ENCODE assay signal across 11 mouse cellular contexts in genomic region chr17:49627011-49627794, GRCm38 (mm10). TPM values are rescaled to one million over a fixed set of nuclear protein-coding genes. Genes with fewer than 3 reads are reported as not detected.
DNase-seq lines count a peak whose midpoint lies in the region; ATAC-seq and TF ChIP-seq lines count a peak whose summit lies in the region.
"Had no signal": no experiment of that assay in that cellular context is flagged by ENCODE, and none has a peak within 500 bp of the region (broad histone marks: within the 10 kb centered on the region; RNA-seq: fewer than 3 reads in every experiment).

No protein-coding gene starts in this region.

- ATAC-seq in lung, embryonic 15.5 days (ENCODE audit: borderline replicate concordance, extremely low read depth, low FRiP score, low TSS enrichment), result peak; percentile 55
- ATAC-seq in kidney, postnatal 0 days (replicated peaks; ENCODE audit: low FRiP score, low read depth), result peak; percentile 94
- peak; percentile 88 for ATAC-seq in stomach, embryonic 15.5 days (ENCODE audit: insufficient read depth, low FRiP score, low read depth)
- ATAC-seq in hindbrain, embryonic 16.5 days, result no peak
- no peak for ATAC-seq in midbrain, embryonic 15.5 days (replicated peaks)

- H3K9me3 ChIP-seq in lung, embryonic 15.5 days, result no peaks in the 10 kb centered on the region
- no peaks in the 10 kb centered on the region for H3K9me3 ChIP-seq in kidney, postnatal 0 days (replicated peaks; ENCODE audit: low read length)
- H3K9me3 ChIP-seq in stomach, embryonic 15.5 days, result no peaks in the 10 kb centered on the region
- H3K9me3 ChIP-seq in hindbrain, embryonic 16.5 days (ENCODE audit: control insufficient read depth, low read length), result no peaks in the 10 kb centered on the region
- H3K9me3 ChIP-seq in midbrain, embryonic 15.5 days, result no peaks in the 10 kb centered on the region
- H3K9me3 ChIP-seq: embryonic facial prominence, embryonic 13.5 days; neural tube, embryonic 12.5 days had no signal

- no peaks in the 10 kb centered on the region for H3K27me3 ChIP-seq in lung, embryonic 15.5 days
- H3K27me3 ChIP-seq in kidney, postnatal 0 days (ENCODE audit: insufficient read depth, low read length), result no peaks in the 10 kb centered on the region
- H3K27me3 ChIP-seq in stomach, embryonic 15.5 days (replicated peaks), result no peaks in the 10 kb centered on the region
- H3K27me3 ChIP-seq in hindbrain, embryonic 16.5 days (replicated peaks; ENCODE audit: control insufficient read depth, insufficient read depth, low read length), result no peaks in the 10 kb centered on the region
- H3K27me3 ChIP-seq in midbrain, embryonic 15.5 days (replicated peaks), result no peaks in the 10 kb centered on the region
- H3K27me3 ChIP-seq: embryonic facial prominence, embryonic 13.5 days; neural tube, embryonic 12.5 days had no signal

- DNase-seq in lung, postnatal 4 days, result no peak
- peak; percentile 34 for DNase-seq in heart, postnatal 4 days
- peak; percentile 32 for DNase-seq in kidney, postnatal 0 days (ENCODE audit: low spot score)
- DNase-seq: layer of hippocampus, adult 9-11 months had no signal

- peaks cover 13% of the 10 kb centered on the region; the same call in 1 of the 2 replicates for H3K4me1 ChIP-seq in lung, embryonic 15.5 days
- H3K4me1 ChIP-seq in kidney, postnatal 0 days (replicated peaks; ENCODE audit: insufficient read depth, low read length), result no peaks in the 10 kb centered on the region; the same call in 1 of the 2 replicates
- no peaks in the 10 kb centered on the region for H3K4me1 ChIP-seq in stomach, embryonic 15.5 days
- no peaks in the 10 kb centered on the region for H3K4me1 ChIP-seq in hindbrain, embryonic 16.5 days (ENCODE audit: control insufficient read depth, insufficient read depth, low read depth, low read length)
- H3K4me1 ChIP-seq in midbrain, embryonic 15.5 days, result no peaks in the 10 kb centered on the region
- H3K4me1 ChIP-seq: neural tube, embryonic 12.5 days had no signal

- WGBS in lung, embryonic 15.5 days, result 60% methylated on average over 13 of the region's 13 CpGs
- WGBS in kidney, postnatal 0 days, result 65% methylated on average over 13 of the region's 13 CpGs
- 73% methylated on average over 13 of the region's 13 CpGs for WGBS in stomach, embryonic 15.5 days
- 84% methylated on average over 13 of the region's 13 CpGs for WGBS in hindbrain, embryonic 16.5 days
- 82% methylated on average over 13 of the region's 13 CpGs for WGBS in midbrain, embryonic 15.5 days

- no peak overlapping the region for H3K9ac ChIP-seq in lung, embryonic 15.5 days
- H3K9ac ChIP-seq in kidney, postnatal 0 days (ENCODE audit: low read depth, low read length), result no peak overlapping the region
- H3K9ac ChIP-seq in stomach, embryonic 15.5 days, result no peak overlapping the region
- H3K9ac ChIP-seq in hindbrain, embryonic 16.5 days (ENCODE audit: low read depth, low read length), result no peak overlapping the region
- no peak overlapping the region for H3K9ac ChIP-seq in midbrain, embryonic 15.5 days
- H3K9ac ChIP-seq: embryonic facial prominence, embryonic 13.5 days; neural tube, embryonic 12.5 days had no signal

- H3K4me3 ChIP-seq in lung, embryonic 15.5 days, result no peak overlapping the region
- H3K4me3 ChIP-seq in kidney, postnatal 0 days (replicated peaks; ENCODE audit: low read depth, low read length), result no peak overlapping the region
- no peak overlapping the region for H3K4me3 ChIP-seq in stomach, embryonic 15.5 days (replicated peaks)
- H3K4me3 ChIP-seq in hindbrain, embryonic 16.5 days (ENCODE audit: low read length), result no peak overlapping the region
- H3K4me3 ChIP-seq in midbrain, embryonic 15.5 days, result no peak overlapping the region
- H3K4me3 ChIP-seq: embryonic facial prominence, embryonic 13.5 days; neural tube, embryonic 12.5 days had no signal

- H3K4me2 ChIP-seq in lung, embryonic 15.5 days, result no peak overlapping the region
- H3K4me2 ChIP-seq in kidney, postnatal 0 days (ENCODE audit: low read length), result no peak overlapping the region
- no peak overlapping the region for H3K4me2 ChIP-seq in stomach, embryonic 15.5 days
- H3K4me2 ChIP-seq in hindbrain, embryonic 16.5 days (ENCODE audit: low read length), result no peak overlapping the region
- no peak overlapping the region for H3K4me2 ChIP-seq in midbrain, embryonic 15.5 days
- H3K4me2 ChIP-seq: embryonic facial prominence, embryonic 13.5 days; neural tube, embryonic 12.5 days had no signal

- H3K36me3 ChIP-seq in lung, embryonic 15.5 days, result no peaks in the 10 kb centered on the region
- no peaks in the 10 kb centered on the region for H3K36me3 ChIP-seq in kidney, postnatal 0 days (ENCODE audit: insufficient read depth, low read length)
- H3K36me3 ChIP-seq in stomach, embryonic 15.5 days, result no peaks in the 10 kb centered on the region
- no peaks in the 10 kb centered on the region for H3K36me3 ChIP-seq in hindbrain, embryonic 16.5 days (ENCODE audit: control insufficient read depth, insufficient read depth, low read length)
- H3K36me3 ChIP-seq in midbrain, embryonic 15.5 days (replicated peaks), result no peaks in the 10 kb centered on the region
- H3K36me3 ChIP-seq: embryonic facial prominence, embryonic 13.5 days; neural tube, embryonic 12.5 days had no signal

- no peak for TF ChIP-seq CTCF in kidney, postnatal 0 days (IDR thresholded peaks at IDR 0.05; ENCODE audit: low read depth)

- H3K27ac ChIP-seq in lung, embryonic 15.5 days, result no peak overlapping the region
- no peak overlapping the region; the same call in 1 of the 2 replicates for H3K27ac ChIP-seq in kidney, postnatal 0 days
- H3K27ac ChIP-seq in stomach, embryonic 15.5 days, result no peak overlapping the region
- H3K27ac ChIP-seq in hindbrain, embryonic 16.5 days (ENCODE audit: low read depth, low read length), result no peak overlapping the region
- H3K27ac ChIP-seq in midbrain, embryonic 15.5 days, result no peak overlapping the region
- H3K27ac ChIP-seq: embryonic facial prominence, embryonic 13.5 days; neural tube, embryonic 12.5 days had no signal

RNA-seq across cellular contexts. Expression of gene Kif6, which starts 12.3 kb away (rescaled TPM):
- polyA plus RNA-seq in lung, embryonic 15.5 days (2015; fragmentation: Nextera tagmentation; extraction: Ambion mirVana), result 3.6 and 4.7 TPM in 2 replicates
- 1 to 10 TPM; 1.9 to 3.2 TPM for total RNA-seq in heart, postnatal 4 days (2021)
- 0.73 and 1.3 TPM in 2 replicates for polyA plus RNA-seq in kidney, postnatal 0 days (2015; fragmentation: Nextera tagmentation; extraction: Ambion mirVana)
- polyA plus RNA-seq in stomach, embryonic 15.5 days (2015; fragmentation: Nextera tagmentation; extraction: Ambion mirVana), result 1.5 and 1.9 TPM in 2 replicates
- polyA plus RNA-seq in hindbrain, embryonic 16.5 days (2015; fragmentation: Nextera tagmentation; extraction: Ambion mirVana), result 2.0 and 2.9 TPM in 2 replicates
- 2.3 and 2.8 TPM in 2 replicates for polyA plus RNA-seq in midbrain, embryonic 15.5 days (2015; fragmentation: Nextera tagmentation; extraction: Ambion mirVana)
- total RNA-seq: megakaryocyte progenitor cell, adult 5-6 weeks had no signal

Comparison
In these comparisons a context has a peak if more than half of its experiments do, and no peak if none do; other contexts are left out.
1. ATAC-seq: peak in lung, embryonic 15.5 days (single experiment), kidney, postnatal 0 days (single experiment) and stomach, embryonic 15.5 days (single experiment); none in hindbrain, embryonic 16.5 days (single experiment) and midbrain, embryonic 15.5 days (single experiment).
2. DNase-seq: peak in heart, postnatal 4 days (single experiment) and kidney, postnatal 0 days (single experiment); none in lung, postnatal 4 days (0 of 2).